Mouse (Mus musculus): Measurements from ENCODE around the gene Ddc. TPM values are rescaled to one million over a fixed set of nuclear protein-coding genes. Genes with fewer than 3 reads are reported as not detected.

Ddc gene
- total RNA-seq, 4 experiments from 2014 or later, result 0.66 to 1.2 (median 0.93) TPM

GRCm38 (mm10) chr11:11907703-11908413, 9.9 kb upstream of the Ddc start:
- peak; percentile 52 for DNase-seq (ENCODE audit: low spot score)

GRCm38 (mm10) chr11:11905518-11905917, 7.6 kb upstream of the Ddc start:
- DNase-seq (ENCODE audit: low spot score), result no peak

GRCm38 (mm10) chr11:11904995-11905394, 7.1 kb upstream of the Ddc start:
- no peak for DNase-seq (ENCODE audit: low spot score)

- DNase-seq (ENCODE audit: low spot score), result peak; percentile 16
These were observed 3.6 kb upstream of the Ddc start for GRCm38 (mm10) chr11:11901509-11901908.

- no peak for DNase-seq (ENCODE audit: low spot score)
These were observed 552 bp upstream of the Ddc start for GRCm38 (mm10) chr11:11898496-11898895.

- no peak for DNase-seq (ENCODE audit: low spot score)
These were observed 2.5 kb downstream of the Ddc start for GRCm38 (mm10) chr11:11895479-11895878.

GRCm38 (mm10) chr11:11893769-11894168, 4.2 kb downstream of the Ddc start:
- DNase-seq (ENCODE audit: low spot score), result no peak

GRCm38 (mm10) chr11:11892993-11893602, 4.8 kb downstream of the Ddc start:
- no peak for DNase-seq (ENCODE audit: low spot score)

GRCm38 (mm10) chr11:11891832-11892231, 6.1 kb downstream of the Ddc start:
- no peak for DNase-seq (ENCODE audit: low spot score)

- DNase-seq (ENCODE audit: low spot score), result no peak
These were observed 7.7 kb downstream of the Ddc start for GRCm38 (mm10) chr11:11890139-11890741.

- no peak for DNase-seq (ENCODE audit: low spot score)
These were observed 9.2 kb downstream of the Ddc start for GRCm38 (mm10) chr11:11888727-11889126.

GRCm38 (mm10) chr11:11888051-11888450, 9.9 kb downstream of the Ddc start:
- DNase-seq (ENCODE audit: low spot score), result no peak

- no peak for DNase-seq (ENCODE audit: low spot score)
These were observed 11.4 kb downstream of the Ddc start for GRCm38 (mm10) chr11:11886403-11886998.

GRCm38 (mm10) chr11:11885921-11886320, 12.0 kb downstream of the Ddc start:
- DNase-seq (ENCODE audit: low spot score), result no peak

- DNase-seq (ENCODE audit: low spot score), result no peak
These were observed 12.7 kb downstream of the Ddc start for GRCm38 (mm10) chr11:11885246-11885643.

- DNase-seq (ENCODE audit: low spot score), result no peak
These were observed 13.3 kb downstream of the Ddc start for GRCm38 (mm10) chr11:11884533-11885245.

- DNase-seq (ENCODE audit: low spot score), result no peak
These were observed 16.2 kb downstream of the Ddc start for GRCm38 (mm10) chr11:11881783-11882155.

GRCm38 (mm10) chr11:11881026-11881782, 16.7 kb downstream of the Ddc start:
- DNase-seq (ENCODE audit: low spot score), result no peak

- no peak for DNase-seq (ENCODE audit: low spot score)
These were observed 17.6 kb downstream of the Ddc start for GRCm38 (mm10) chr11:11880351-11880750.

GRCm38 (mm10) chr11:11879699-11880002, 18.3 kb downstream of the Ddc start:
- DNase-seq (ENCODE audit: low spot score), result no peak

GRCm38 (mm10) chr11:11878981-11879698, 18.8 kb downstream of the Ddc start:
- DNase-seq (ENCODE audit: low spot score), result peak; percentile 27
